Comparison of ENCODE assay signal across 16 mouse cellular contexts in the genomic region with DNA sequence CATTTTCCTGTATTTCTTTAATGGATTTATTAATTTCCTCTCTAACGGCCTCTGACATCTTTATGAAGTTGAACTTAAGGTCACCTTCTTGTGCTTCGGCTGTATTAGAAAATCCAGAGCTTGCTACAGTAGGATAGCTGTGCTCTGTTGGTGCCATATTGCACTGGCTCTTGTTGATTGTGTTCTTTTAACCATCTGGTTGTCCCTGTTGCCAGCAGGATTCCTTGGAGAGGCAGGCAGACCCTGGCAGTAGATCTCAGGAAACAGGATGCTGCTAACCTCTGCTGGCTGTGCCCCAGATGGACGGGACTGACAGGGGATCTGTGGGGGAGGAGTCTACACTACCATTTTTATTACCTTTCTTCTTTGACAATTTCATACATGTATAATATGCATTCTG.
DNase-seq lines count a peak whose midpoint lies in the region; ATAC-seq lines count a peak whose summit lies in the region.
"Had no signal": no experiment of that assay in that cellular context is flagged by ENCODE, and none has a peak within 500 bp of the region (broad histone marks: within the 10 kb centered on the region; RNA-seq: fewer than 3 reads in every experiment).

No protein-coding gene starts in this region.

- no peak overlapping the region for H3K4me3 ChIP-seq in forebrain, embryonic 13.5 days
- H3K4me3 ChIP-seq in forebrain, embryonic 12.5 days (replicated peaks) = no peak overlapping the region
- H3K4me3 ChIP-seq: embryonic facial prominence, embryonic 15.5 days; hindbrain, embryonic 10.5 days; limb, embryonic 15.5 days; lung, embryonic 15.5 days; myocyte had no signal

- no peaks in the 10 kb centered on the region for H3K9me3 ChIP-seq in forebrain, embryonic 13.5 days (replicated peaks)
- H3K9me3 ChIP-seq in forebrain, embryonic 12.5 days = no peaks in the 10 kb centered on the region
- H3K9me3 ChIP-seq: embryonic facial prominence, embryonic 15.5 days; hindbrain, embryonic 10.5 days; limb, embryonic 15.5 days; lung, embryonic 15.5 days had no signal

- no peaks in the 10 kb centered on the region for H3K27me3 ChIP-seq in forebrain, embryonic 13.5 days
- no peaks in the 10 kb centered on the region for H3K27me3 ChIP-seq in forebrain, embryonic 12.5 days
- H3K27me3 ChIP-seq: embryonic facial prominence, embryonic 15.5 days; limb, embryonic 15.5 days; lung, embryonic 15.5 days had no signal

- DNase-seq in layer of hippocampus, adult 11-12 months (ENCODE audit: low spot score) = peak; percentile 38
- no peak for DNase-seq in layer of hippocampus, postnatal 25 days (ENCODE audit: extremely low spot score in 1 of 2, low spot score in 1 of 2)
- peak; percentile 74 to 81 for DNase-seq in cerebellum, postnatal 25 days
- DNase-seq in layer of hippocampus, postnatal 10 days (ENCODE audit: low spot score in 2 of 2) = peak; percentile 57
- no peak for DNase-seq in ovary, adult 18-20 months (ENCODE audit: low spot score)
- DNase-seq: adrenal gland, postnatal 10 days; kidney, postnatal 36 days; right cerebral cortex, postnatal 25 days had no signal

- H3K4me1 ChIP-seq in forebrain, embryonic 13.5 days = no peaks in the 10 kb centered on the region
- H3K4me1 ChIP-seq in forebrain, embryonic 12.5 days = no peaks in the 10 kb centered on the region
- H3K4me1 ChIP-seq: embryonic facial prominence, embryonic 15.5 days; hindbrain, embryonic 10.5 days; limb, embryonic 15.5 days; lung, embryonic 15.5 days had no signal

- peak; percentile 84 for ATAC-seq in forebrain, embryonic 13.5 days
- no peak for ATAC-seq in forebrain, embryonic 12.5 days (ENCODE audit: low FRiP score)
- no peak for ATAC-seq in CD4-positive, CD25-positive, alpha-beta regulatory T cell, adult 4 months

- no peaks in the 10 kb centered on the region for H3K36me3 ChIP-seq in forebrain, embryonic 13.5 days (ENCODE audit: poor library complexity, severe bottlenecking)
- no peaks in the 10 kb centered on the region for H3K36me3 ChIP-seq in forebrain, embryonic 12.5 days (replicated peaks)
- H3K36me3 ChIP-seq: embryonic facial prominence, embryonic 15.5 days; hindbrain, embryonic 10.5 days; limb, embryonic 15.5 days; lung, embryonic 15.5 days had no signal

- no peak overlapping the region for H3K9ac ChIP-seq in forebrain, embryonic 13.5 days
- H3K9ac ChIP-seq in forebrain, embryonic 12.5 days = no peak overlapping the region
- H3K9ac ChIP-seq: embryonic facial prominence, embryonic 15.5 days; limb, embryonic 15.5 days; lung, embryonic 15.5 days had no signal

- H3K4me2 ChIP-seq in forebrain, embryonic 13.5 days = no peak overlapping the region
- H3K4me2 ChIP-seq in forebrain, embryonic 12.5 days = no peak overlapping the region
- H3K4me2 ChIP-seq: embryonic facial prominence, embryonic 15.5 days; limb, embryonic 15.5 days; lung, embryonic 15.5 days had no signal

- 81% methylated on average over 3 of the region's 3 CpGs for WGBS in forebrain, embryonic 13.5 days
- WGBS in forebrain, embryonic 12.5 days = 74% methylated on average over 3 of the region's 3 CpGs

- H3K27ac ChIP-seq in forebrain, embryonic 13.5 days = no peak overlapping the region
- no peak overlapping the region for H3K27ac ChIP-seq in forebrain, embryonic 12.5 days
- H3K27ac ChIP-seq: embryonic facial prominence, embryonic 15.5 days; hindbrain, embryonic 10.5 days; limb, embryonic 15.5 days; lung, embryonic 15.5 days had no signal

Comparison
In these comparisons a context has a peak if more than half of its experiments do, and no peak if none do; other contexts are left out.
1. DNase-seq: peak in layer of hippocampus, adult 11-12 months (single experiment), cerebellum, postnatal 25 days (2 of 2) and layer of hippocampus, postnatal 10 days (2 of 2); none in layer of hippocampus, postnatal 25 days (0 of 2) and ovary, adult 18-20 months (single experiment).